Mouse (Mus musculus): Measurements from ENCODE around the gene Nrxn3.
A peak's percentile ranks its signal among the peaks of the same experiment; 100 is the strongest.

Gene Nrxn3

GRCm38 (mm10) chr12:88722691-88723070, at the start of gene Nrxn3:
Nrxn3 (plus strand) TSS chr12:88722876.
- DNase-seq (ENCODE audit: low spot score in 2 of 2) = peak; percentile 69 to 84

DNA sequence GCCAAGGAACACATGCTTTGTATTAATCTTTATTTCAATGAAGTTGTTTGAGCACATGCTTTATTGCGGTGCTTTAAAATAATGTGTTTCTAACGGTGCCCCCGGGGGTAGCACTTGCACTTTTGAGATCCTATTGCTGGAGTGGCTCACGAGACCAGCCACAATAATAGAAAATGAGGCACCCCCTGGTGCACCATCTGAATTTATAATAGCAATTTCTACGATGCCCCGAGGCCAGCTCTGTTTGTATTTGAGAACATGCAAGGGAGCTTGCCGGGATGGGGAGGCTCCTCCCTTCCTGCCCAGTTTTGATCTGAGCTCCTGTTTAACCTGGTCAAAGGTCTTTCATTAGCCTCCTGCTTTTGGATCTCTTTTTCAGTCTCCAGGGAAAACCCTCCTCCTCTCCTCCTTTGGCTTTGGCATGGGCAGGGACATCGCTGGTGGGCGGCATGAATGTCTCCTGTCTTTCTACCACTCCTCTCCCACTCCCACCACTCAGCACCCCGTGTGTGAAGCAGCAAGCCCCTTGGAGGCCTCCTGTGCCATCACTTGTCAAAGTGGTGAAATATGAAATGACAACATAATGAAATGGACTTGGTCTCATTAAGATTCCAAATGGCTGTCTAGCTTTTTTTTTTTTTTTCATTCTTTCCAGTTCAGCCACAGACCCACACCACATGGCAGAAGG, 18.4 kb upstream of the Nrxn3 start:
- DNase-seq (ENCODE audit: low spot score in 2 of 2) = no peak

DNA sequence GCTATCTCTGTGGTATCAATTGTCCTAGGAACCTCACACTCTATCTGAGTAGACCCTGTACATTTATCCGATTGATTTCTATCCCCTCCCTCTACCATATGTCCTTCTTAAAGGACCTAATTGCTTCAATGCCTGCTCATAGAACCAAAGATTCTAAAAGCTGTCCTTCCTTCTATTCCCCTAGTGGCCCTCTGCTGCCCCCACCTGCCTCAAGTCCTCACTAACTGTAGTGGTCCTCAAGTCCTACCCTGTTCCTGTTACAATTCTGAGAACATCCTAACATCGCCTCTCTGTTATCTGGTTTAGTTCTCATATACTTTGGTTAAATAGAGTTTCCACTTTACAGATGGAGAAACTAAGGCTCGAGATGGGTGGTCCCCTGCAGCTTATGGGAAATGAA, 16.7 kb upstream of the Nrxn3 start:
- no peak for DNase-seq (ENCODE audit: low spot score in 2 of 2)

DNA sequence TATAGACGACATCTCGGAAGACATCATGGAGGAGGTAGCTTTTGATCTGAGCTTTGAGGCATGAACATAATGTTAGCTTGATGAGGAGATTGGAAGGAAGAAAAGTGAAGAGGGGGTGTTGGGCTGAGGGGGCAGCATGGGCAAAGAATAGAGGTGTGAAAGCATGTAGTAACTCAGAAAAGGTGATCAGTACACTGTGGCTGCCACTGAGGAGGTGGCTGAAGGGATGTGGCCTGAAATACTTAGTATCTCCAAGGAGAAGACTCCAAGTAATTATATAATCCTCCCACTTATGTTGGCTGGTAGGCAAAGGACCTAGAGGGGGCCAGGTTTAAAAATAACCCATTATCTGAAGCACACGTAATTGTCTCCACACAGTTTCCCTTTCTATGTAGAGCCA, 14.9 kb upstream of the Nrxn3 start:
- DNase-seq (ENCODE audit: low spot score in 2 of 2) = no peak

DNA sequence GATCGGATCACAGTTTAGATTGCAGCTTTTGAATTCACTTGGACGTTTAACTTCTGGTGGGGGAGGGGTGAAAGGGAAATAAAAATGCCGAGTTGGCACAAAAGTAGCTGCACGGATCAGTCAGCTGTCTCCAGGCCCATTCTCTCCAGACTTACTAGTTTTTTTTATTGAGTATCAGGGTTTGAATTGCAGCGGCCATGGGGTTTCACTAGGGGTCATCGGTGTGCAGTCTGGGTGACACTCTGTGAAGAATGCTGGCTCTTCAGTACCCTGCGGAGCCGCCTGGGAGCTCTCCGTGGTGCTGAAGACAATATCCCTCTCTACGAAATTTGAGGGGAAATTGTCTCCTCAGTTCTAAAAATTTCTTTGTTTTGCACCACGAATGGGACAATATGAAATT, 13.5 kb upstream of the Nrxn3 start:
- peak in 1 of 2 experiments; percentile 50 for DNase-seq (ENCODE audit: low spot score in 2 of 2)

- no peak for DNase-seq (ENCODE audit: low spot score in 2 of 2)
Measured at GRCm38 (mm10) chr12:88713456-88713855, 9.2 kb upstream of the Nrxn3 start.

- no peak for DNase-seq (ENCODE audit: low spot score in 2 of 2)
Measured at GRCm38 (mm10) chr12:88722031-88722690, 515 bp upstream of the Nrxn3 start.

DNA sequence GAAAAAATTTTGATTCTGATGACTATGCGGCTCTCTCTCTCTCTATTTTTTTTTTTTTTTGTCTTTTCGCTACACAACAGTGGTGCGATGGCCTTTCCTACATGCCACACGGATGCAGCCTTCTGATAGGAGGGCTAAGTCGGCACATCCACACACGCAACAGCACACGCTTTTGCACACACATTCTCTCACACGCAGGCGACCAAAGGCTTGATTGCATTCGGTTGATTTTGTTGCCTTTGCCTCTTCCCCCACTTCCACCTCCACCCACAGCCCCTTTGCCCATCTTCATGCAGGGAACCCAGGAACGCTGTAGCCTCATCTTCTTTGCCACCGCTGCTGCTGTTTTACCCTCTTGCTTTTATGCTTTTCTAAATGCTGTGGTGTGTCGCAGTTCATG, 3.6 kb downstream of the Nrxn3 start:
- no peak for DNase-seq (ENCODE audit: low spot score in 2 of 2)

DNA sequence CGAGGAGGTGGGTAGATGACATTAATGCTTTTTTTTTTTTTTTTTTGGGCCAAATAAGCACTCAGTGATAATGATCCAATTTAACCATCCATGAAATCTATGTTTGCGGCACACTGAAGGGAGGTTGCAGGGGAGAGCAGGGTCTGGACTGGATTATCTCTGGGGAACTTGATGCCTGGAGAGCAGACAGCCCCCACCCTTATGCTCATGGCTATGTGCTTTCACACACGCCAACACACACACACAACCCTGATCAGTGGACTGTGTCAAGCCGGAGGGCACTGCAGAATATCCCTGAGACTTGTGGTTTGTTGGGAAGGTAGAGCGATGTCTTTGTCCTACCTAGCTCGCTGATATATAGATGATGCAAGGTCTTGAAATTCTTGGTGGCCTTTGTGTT, 4.1 kb downstream of the Nrxn3 start:
- no peak for DNase-seq (ENCODE audit: low spot score in 2 of 2)

DNA sequence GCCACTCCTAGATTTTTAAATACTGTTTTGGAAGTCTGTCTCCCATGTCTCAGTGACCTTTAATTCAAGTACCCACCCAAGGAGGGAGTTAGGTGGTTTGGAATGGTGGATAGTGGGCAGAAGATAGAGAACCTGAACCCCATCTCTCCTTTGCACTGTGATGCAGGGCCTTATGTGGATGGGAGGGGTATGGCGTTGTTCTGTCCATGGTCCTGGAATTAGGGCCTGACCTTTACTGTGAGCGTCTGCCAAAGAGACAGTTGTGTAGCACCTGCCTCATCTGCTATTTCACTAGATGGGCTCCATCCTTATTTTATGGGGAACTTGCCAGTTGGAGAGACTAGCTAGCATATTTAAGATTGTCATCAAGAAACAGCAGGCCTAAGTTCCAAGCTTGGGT, 8.0 kb downstream of the Nrxn3 start:
- no peak for DNase-seq (ENCODE audit: low spot score in 2 of 2)

GRCm38 (mm10) chr12:88735045-88735444, 12.4 kb downstream of the Nrxn3 start:
- no peak for DNase-seq (ENCODE audit: low spot score in 2 of 2)

DNA sequence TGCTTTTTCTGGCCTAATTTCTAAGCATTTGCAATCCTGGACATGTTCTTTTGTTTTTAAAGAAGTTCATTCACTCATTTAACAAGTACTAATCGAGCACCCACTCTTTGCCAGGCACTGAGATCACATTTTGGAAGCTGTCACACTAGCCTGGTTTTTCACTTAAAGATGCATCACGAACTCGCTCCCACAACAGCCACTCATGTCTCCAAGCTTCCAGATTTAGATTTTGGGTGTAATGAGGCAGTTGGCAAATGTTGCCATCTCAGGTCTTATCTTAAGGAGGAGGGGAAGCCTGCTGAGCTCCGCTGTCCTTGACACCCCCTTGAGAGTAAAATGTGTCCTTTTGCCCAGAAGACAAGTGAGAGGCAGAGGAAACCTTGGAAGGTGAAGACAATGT, 14.4 kb downstream of the Nrxn3 start:
- DNase-seq (ENCODE audit: low spot score in 2 of 2) = no peak

- peak in 1 of 2 experiments; percentile 42 for DNase-seq (ENCODE audit: low spot score in 2 of 2)
Measured at GRCm38 (mm10) chr12:88738616-88739015, 15.9 kb downstream of the Nrxn3 start.

DNA sequence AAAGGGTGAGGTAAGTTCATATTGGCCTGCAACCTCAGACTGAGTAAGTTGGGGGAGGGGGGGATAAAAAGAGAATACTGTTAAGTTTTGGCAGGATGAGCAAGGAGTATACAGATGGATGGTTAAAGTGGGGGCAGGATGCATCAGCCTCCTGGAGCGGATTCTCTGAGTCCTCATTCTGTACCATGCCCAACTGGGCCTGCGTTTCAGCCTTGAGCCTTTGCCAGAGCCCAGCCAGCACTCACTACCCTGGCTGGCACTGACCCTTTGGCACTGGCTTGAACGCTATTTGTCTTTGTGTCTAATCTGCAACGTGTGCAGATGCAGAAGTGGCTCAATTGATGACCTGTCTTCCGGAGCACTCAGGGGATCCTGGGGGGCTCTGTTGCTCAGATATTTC, 24.1 kb downstream of the Nrxn3 start:
- DNase-seq (ENCODE audit: low spot score in 2 of 2) = no peak

DNA sequence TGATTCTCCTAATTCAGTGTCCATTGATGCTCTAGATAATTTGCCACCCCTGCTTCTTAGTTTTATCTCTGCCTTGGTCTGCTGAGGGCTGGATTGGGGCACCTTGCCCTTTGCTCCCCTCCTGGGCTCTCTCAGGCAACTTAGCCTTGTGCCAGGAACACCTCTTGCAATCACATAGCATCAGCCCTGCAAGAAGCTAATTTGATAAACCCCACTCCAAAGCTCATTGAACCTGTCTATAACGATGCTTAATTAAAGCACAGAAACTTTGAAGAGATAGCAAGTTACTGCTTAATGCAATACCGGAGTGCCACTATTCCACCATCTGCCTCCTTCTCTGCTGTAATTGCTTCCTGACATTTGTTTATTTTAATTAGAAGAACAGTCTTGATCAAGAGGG, 42.1 kb downstream of the Nrxn3 start:
- no peak for DNase-seq (ENCODE audit: low spot score in 2 of 2)

GRCm38 (mm10) chr12:88774666-88775065, 52.0 kb downstream of the Nrxn3 start:
- no peak for DNase-seq (ENCODE audit: low spot score in 2 of 2)

DNA sequence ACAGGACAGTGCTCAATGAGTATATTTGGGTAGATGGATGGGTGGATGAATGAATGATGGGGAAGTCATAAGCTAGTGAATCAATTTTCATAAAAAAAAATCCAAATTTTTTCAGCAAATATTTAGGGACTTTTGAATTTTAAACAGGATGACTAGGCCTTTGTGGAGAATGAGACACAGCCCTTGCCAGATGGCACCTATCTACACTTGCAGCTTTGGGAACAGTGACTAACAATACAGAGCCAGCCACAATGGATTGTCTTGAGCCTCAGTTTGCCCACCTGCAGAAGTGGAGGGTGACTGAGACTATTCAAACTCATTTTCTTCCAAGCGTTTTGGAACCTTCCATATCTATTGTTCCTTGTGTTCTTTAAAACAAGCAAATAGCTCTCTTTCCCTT, 55.4 kb downstream of the Nrxn3 start:
- DNase-seq (ENCODE audit: low spot score in 2 of 2) = no peak

DNA sequence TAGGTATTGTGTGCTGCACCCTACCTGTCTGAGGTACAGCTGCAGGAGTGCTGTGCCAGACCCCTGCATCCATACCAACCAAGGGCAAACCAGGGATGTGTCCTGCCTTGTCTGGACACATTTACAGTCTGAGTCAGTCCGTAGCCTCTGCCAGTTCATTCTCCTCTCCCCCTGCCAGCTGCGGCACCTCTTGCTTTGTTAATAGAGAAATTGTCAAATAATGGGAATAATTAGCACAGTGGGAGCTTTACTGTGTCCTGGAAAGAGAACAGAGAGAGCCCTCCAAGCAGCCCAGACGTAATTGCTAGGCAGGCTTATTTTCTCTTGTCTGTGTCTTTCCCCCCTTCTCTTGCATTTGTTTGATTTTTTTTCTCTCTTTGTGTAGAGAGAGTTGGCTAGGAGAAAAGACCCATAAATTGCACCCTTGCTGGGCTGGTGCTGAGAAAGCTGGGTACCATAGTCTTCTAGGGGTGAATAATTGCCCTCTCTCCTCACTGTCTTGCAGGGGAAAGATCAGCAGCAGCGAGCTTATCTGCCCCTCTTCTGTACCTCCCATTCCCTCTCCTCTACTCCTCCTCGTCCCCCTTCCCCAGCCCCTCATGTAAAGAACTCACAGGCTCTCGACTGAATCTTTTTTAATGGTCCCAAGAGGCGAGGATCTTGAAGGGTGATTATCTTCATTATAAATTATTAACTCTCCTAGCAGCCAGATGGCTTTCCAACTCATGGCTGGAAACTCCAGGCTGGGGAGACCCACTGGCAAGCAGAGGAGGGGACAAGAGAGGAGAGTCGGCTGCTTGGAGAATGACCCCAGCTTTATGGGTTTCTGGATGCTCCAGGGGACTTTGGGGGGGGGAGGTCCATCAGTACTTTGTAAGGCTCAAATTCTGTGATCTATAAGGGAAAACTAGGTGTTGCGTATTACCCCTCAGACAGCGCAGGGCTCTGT, 61.8 kb downstream of the Nrxn3 start:
- DNase-seq (ENCODE audit: low spot score in 2 of 2) = no peak

GRCm38 (mm10) chr12:88793314-88793713, 70.6 kb downstream of the Nrxn3 start:
- no peak for DNase-seq (ENCODE audit: low spot score in 2 of 2)

- peak; percentile 30 to 44 for DNase-seq (ENCODE audit: low spot score in 2 of 2)
Measured at GRCm38 (mm10) chr12:88800990-88801655, 78.4 kb downstream of the Nrxn3 start.

GRCm38 (mm10) chr12:88801656-88802007, 79.0 kb downstream of the Nrxn3 start:
- no peak for DNase-seq (ENCODE audit: low spot score in 2 of 2)

- DNase-seq (ENCODE audit: low spot score in 2 of 2) = no peak
Measured at GRCm38 (mm10) chr12:88808947-88809346, 86.3 kb downstream of the Nrxn3 start.

All from frontal cortex, postnatal 10 days (tissue).